Mouse (Mus musculus) thymus, postnatal 36 days (tissue): ENCODE measurements around the gene Nlrc4.
"Not testable (repeated sequence)": the region's sequence is repeated elsewhere in the genome, so short reads cannot be mapped to it uniquely, and the experiment has no call there.

Source experiments
- DNase-seq, 2 experiments: peaks; one replicate each; pipeline ENCODE4 v3.0.0; 2022; ENCODE audit warnings: mixed read lengths in 2 of 2

The Nlrc4 gene

GRCm38 (mm10) chr17:74458711-74459408, at the start of gene Nlrc4:
Gene Nlrc4 (minus strand): TSS chr17:74459142.
- DNase-seq, result no peak

- no peak for DNase-seq
Observed at GRCm38 (mm10) chr17:74508600-74508999, 49.7 kb upstream of the Nlrc4 start.

GRCm38 (mm10) chr17:74507934-74508333, 49.0 kb upstream of the Nlrc4 start:
- no peak for DNase-seq

GRCm38 (mm10) chr17:74501085-74501484, 42.1 kb upstream of the Nlrc4 start:
- no peak for DNase-seq

- no peak for DNase-seq
Observed at GRCm38 (mm10) chr17:74500204-74500603, 41.3 kb upstream of the Nlrc4 start.

- DNase-seq, result no peak
Observed at GRCm38 (mm10) chr17:74491565-74491964, 32.6 kb upstream of the Nlrc4 start.

GRCm38 (mm10) chr17:74489901-74490220, 30.9 kb upstream of the Nlrc4 start:
- no peak for DNase-seq

- DNase-seq, result peak; percentile 94 to 96
Observed at GRCm38 (mm10) chr17:74489024-74489900, 30.3 kb upstream of the Nlrc4 start, which contains the start of gene Yipf4. Gene Yipf4 (plus strand): TSS chr17:74489493.

- DNase-seq, result no peak
Observed at GRCm38 (mm10) chr17:74480361-74481069, 21.6 kb upstream of the Nlrc4 start.

- not testable (repeated sequence) for DNase-seq
Observed at GRCm38 (mm10) chr17:74470133-74470532, 11.2 kb upstream of the Nlrc4 start.

- not testable (repeated sequence) for DNase-seq
Observed at GRCm38 (mm10) chr17:74467981-74468380, 9.0 kb upstream of the Nlrc4 start.

- no peak for DNase-seq
Observed at GRCm38 (mm10) chr17:74463510-74463909, 4.6 kb upstream of the Nlrc4 start.

GRCm38 (mm10) chr17:74457972-74458677, 817 bp downstream of the Nlrc4 start:
- no peak for DNase-seq

- no peak for DNase-seq
Observed at GRCm38 (mm10) chr17:74456825-74457224, 2.1 kb downstream of the Nlrc4 start.

GRCm38 (mm10) chr17:74455426-74455825, 3.5 kb downstream of the Nlrc4 start:
- DNase-seq, result no peak

GRCm38 (mm10) chr17:74454660-74455059, 4.3 kb downstream of the Nlrc4 start:
- DNase-seq, result no peak

- DNase-seq, result no peak
Observed at GRCm38 (mm10) chr17:74453928-74454327, 5.0 kb downstream of the Nlrc4 start.

GRCm38 (mm10) chr17:74449776-74450175, 9.2 kb downstream of the Nlrc4 start:
- no peak for DNase-seq

GRCm38 (mm10) chr17:74440486-74440885, 18.5 kb downstream of the Nlrc4 start:
- no peak for DNase-seq

- no peak for DNase-seq
Observed at GRCm38 (mm10) chr17:74437762-74438161, 21.2 kb downstream of the Nlrc4 start.

GRCm38 (mm10) chr17:74432631-74433030, 26.3 kb downstream of the Nlrc4 start:
- no peak for DNase-seq

- peak in 1 of 2 experiments; percentile 11 for DNase-seq
Observed at GRCm38 (mm10) chr17:74431481-74431880, 27.5 kb downstream of the Nlrc4 start.

- DNase-seq, result no peak
Observed at GRCm38 (mm10) chr17:74430074-74430473, 28.9 kb downstream of the Nlrc4 start.
